Mouse (Mus musculus): ENCODE results near the gene Spc24. TPM values are rescaled to one million over a fixed set of nuclear protein-coding genes. Genes with fewer than 3 reads are reported as not detected.

Spc24 gene
- 2.6 and 3.9 TPM in 2 replicates for polyA plus RNA-seq (2021; fragmentation: Nextera tagmentation)
- long read RNA-seq, experiment 1, partial matches to known transcripts, result 0 of 3 reads
- long read RNA-seq, experiment 1, other reads (novel, unspliced or antisense), result 1 of 3 reads
- long read RNA-seq, experiment 2, transcript Spc24-201 (5 exons, 1,366 nt), result major isoform, 5 of 7 reads
- long read RNA-seq, experiment 2, partial matches to known transcripts, result 1 of 7 reads
- long read RNA-seq, experiment 2, other reads (novel, unspliced or antisense), result 0 of 7 reads

GRCm38 (mm10) chr9:21760155-21761088 lies at the start of gene Spc24:
TSS of gene Spc24 (minus strand) at chr9:21760303.

GRCm38 (mm10) chr9:21798345-21799009 lies 38.4 kb upstream of the Spc24 start, which contains the start of gene Kank2:
TSS of gene Kank2 (minus strand) at chr9:21798744.

GRCm38 (mm10) chr9:21723377-21724146 lies 36.5 kb downstream of the Spc24 start, which contains the start of gene Ldlr:
TSS of gene Ldlr (plus strand) at chr9:21723483.

Small RNA genes lying within 50 kb of the gene (microRNA-seq; reads per million reads assigned to microRNA genes)
- 3.9 reads per million, percentile 13 among the genes with 10 or more reads in this experiment for gene Mir7083

Other genes with a start within 250 kb of the Spc24 start
- 0.28 and 0.41 TPM in 2 replicates for gene AB124611, start 234.1 kb downstream of the Spc24 start, polyA plus RNA-seq (2021; fragmentation: Nextera tagmentation)
- 6.5 and 7.8 TPM in 2 replicates for gene Carm1, start 213.4 kb downstream of the Spc24 start, polyA plus RNA-seq (2021; fragmentation: Nextera tagmentation)
- gene Timm29, start 167.6 kb downstream of the Spc24 start, polyA plus RNA-seq (2021; fragmentation: Nextera tagmentation), result 39.3 and 42.6 TPM in 2 replicates
- gene Yipf2, start 167.5 kb downstream of the Spc24 start, polyA plus RNA-seq (2021; fragmentation: Nextera tagmentation), result 15.1 and 15.9 TPM in 2 replicates
- 28.6 and 29.2 TPM in 2 replicates for gene Smarca4, start 144.1 kb downstream of the Spc24 start, polyA plus RNA-seq (2021; fragmentation: Nextera tagmentation)
- 3.0 and 4.8 TPM in 2 replicates for gene Ldlr, start 36.8 kb downstream of the Spc24 start, polyA plus RNA-seq (2021; fragmentation: Nextera tagmentation)
- 2.1 and 2.6 TPM in 2 replicates for gene Kank2, start 38.4 kb upstream of the Spc24 start, polyA plus RNA-seq (2021; fragmentation: Nextera tagmentation)
- gene Angptl8, start 75.2 kb upstream of the Spc24 start, polyA plus RNA-seq (2021; fragmentation: Nextera tagmentation), result not detected in 2 replicates
- 3.6 and 4.1 TPM in 2 replicates for gene Dock6, start 92.3 kb upstream of the Spc24 start, polyA plus RNA-seq (2021; fragmentation: Nextera tagmentation)
- gene Rab3d, start 157.9 kb upstream of the Spc24 start, polyA plus RNA-seq (2021; fragmentation: Nextera tagmentation), result 6.9 and 8.5 TPM in 2 replicates
- gene Ccdc159, start 167.2 kb upstream of the Spc24 start, polyA plus RNA-seq (2021; fragmentation: Nextera tagmentation), result 6.5 and 6.9 TPM in 2 replicates
- 106 and 126 TPM in 2 replicates for gene Tmem205, start 167.3 kb upstream of the Spc24 start, polyA plus RNA-seq (2021; fragmentation: Nextera tagmentation)
- 169 and 201 TPM in 2 replicates for gene Plppr2, start 176.7 kb upstream of the Spc24 start, polyA plus RNA-seq (2021; fragmentation: Nextera tagmentation)
- gene Swsap1, start 195.5 kb upstream of the Spc24 start, polyA plus RNA-seq (2021; fragmentation: Nextera tagmentation), result 11.2 and 11.3 TPM in 2 replicates
- gene Epor, start 203.2 kb upstream of the Spc24 start, polyA plus RNA-seq (2021; fragmentation: Nextera tagmentation), result 11.1 and 11.4 TPM in 2 replicates
- gene Rgl3, start 229.1 kb upstream of the Spc24 start, polyA plus RNA-seq (2021; fragmentation: Nextera tagmentation), result 0.82 and 1.1 TPM in 2 replicates
- gene Ccdc151, start 242.3 kb upstream of the Spc24 start, polyA plus RNA-seq (2021; fragmentation: Nextera tagmentation), result 1.7 and 2.8 TPM in 2 replicates
- gene Prkcsh, start 242.5 kb upstream of the Spc24 start, polyA plus RNA-seq (2021; fragmentation: Nextera tagmentation), result 26.1 and 29.7 TPM in 2 replicates

Data from layer of hippocampus, adult 6 months (tissue).